Mouse (Mus musculus) ES-Bruce4 (cell line): ENCODE results near the gene Neurl1a. TPM values are rescaled to one million over a fixed set of nuclear protein-coding genes. Genes with fewer than 3 reads are reported as not detected.
A peak's percentile ranks its signal among the peaks of the same experiment; 100 is the strongest.
"Not testable (repeated sequence)": the region's sequence is repeated elsewhere in the genome, so short reads cannot be mapped to it uniquely, and the experiment has no call there.

Source experiments
- H3K27ac ChIP-seq: 2 replicates; pipeline ENCODE4 v1.5.1; 2012; ENCODE audit warnings: low read length, inconsistent platforms; ENCODE audit not compliant: insufficient read depth
- H3K27me3 ChIP-seq: 2 replicates; pipeline ENCODE4 v1.6.1; 2012; ENCODE audit warnings: mild to moderate bottlenecking, low read length, inconsistent platforms; ENCODE audit not compliant: control insufficient read depth, poor library complexity, insufficient read depth, severe bottlenecking
- H3K36me3 ChIP-seq: 2 replicates; pipeline ENCODE4 v1.6.1; 2012; ENCODE audit warnings: inconsistent platforms, mild to moderate bottlenecking, low read length, moderate library complexity; ENCODE audit not compliant: control insufficient read depth, poor library complexity, insufficient read depth, severe bottlenecking
- H3K4me1 ChIP-seq: one replicate; pipeline ENCODE4 v1.8.1; 2011; ENCODE audit warnings: low read length; ENCODE audit not compliant: control insufficient read depth, insufficient read depth
- H3K4me3 ChIP-seq: 2 replicates; pipeline ENCODE4 v1.5.1; 2011; ENCODE audit warnings: low read depth, mild to moderate bottlenecking, low read length
- H3K9ac ChIP-seq: 2 replicates; pipeline ENCODE4 v1.6.1; 2012; ENCODE audit warnings: low read depth, mild to moderate bottlenecking, inconsistent platforms; ENCODE audit not compliant: poor library complexity, severe bottlenecking
- H3K9me3 ChIP-seq: replicated peaks from 2 replicates; pipeline ENCODE4 v1.6.1; 2012; ENCODE audit warnings: mild to moderate bottlenecking, low read length, inconsistent platforms; ENCODE audit not compliant: control insufficient read depth, poor library complexity, insufficient read depth, severe bottlenecking
- CTCF ChIP-seq: IDR thresholded peaks from one replicate; pipeline ENCODE4 v1.8.1; 2011; ENCODE audit warnings: low read depth, low read length
- EP300 ChIP-seq: IDR thresholded peaks from 2 replicates; pipeline ENCODE4 v1.6.1; 2011; ENCODE audit warnings: low read depth, low read length; ENCODE audit not compliant: insufficient read depth
- POLR2A ChIP-seq: IDR thresholded peaks from one replicate; pipeline ENCODE4 v1.8.1; 2011; ENCODE audit warnings: low read length; ENCODE audit not compliant: insufficient read depth
- polyA plus RNA-seq: library from polyadenylated mRNA; stranded (reverse); fragments of >200 nt; gene quantifications from 2 replicates; pipeline ENCODE4 v1.2.4, GENCODE M21; 2011; ENCODE audit warnings: low read depth; ENCODE audit not compliant: missing spikeins, insufficient read depth, insufficient read length

Gene Neurl1a
- polyA plus RNA-seq, 1 experiment: 8.1 TPM

DNA sequence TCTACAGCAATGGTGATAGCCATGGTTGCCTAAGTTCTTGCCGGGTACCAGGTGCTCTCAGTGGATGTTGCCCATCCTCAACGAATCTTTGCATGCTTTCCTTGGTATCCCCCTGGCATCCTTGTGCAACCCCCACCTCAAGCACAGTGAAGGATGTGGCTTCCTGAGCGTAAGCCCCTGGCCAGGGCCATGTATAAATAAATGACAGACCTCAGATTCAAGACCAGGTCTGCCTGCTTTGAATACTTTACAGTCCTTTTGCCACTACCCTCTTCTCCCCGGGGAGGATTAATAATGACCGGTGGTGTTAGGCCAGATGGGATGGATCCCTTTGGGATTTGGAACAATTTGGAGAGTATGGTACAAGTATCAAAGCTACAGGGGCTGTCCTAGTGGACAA, 42.5 kb upstream of the Neurl1a start:
- Histone ChIP-seq H3K4me1 (peaks cover 13% of the 10 kb centered on the region), H3K4me3 (no peak overlapping the region; the same call in 1 of the 2 replicates), H3K27me3 (no peaks in the 10 kb centered on the region), H3K36me3 (peaks cover 3% of the 10 kb centered on the region; the same call in 1 of the 2 replicates), H3K9ac (no peak overlapping the region), H3K27ac (no peak overlapping the region), H3K9me3 (no peaks in the 10 kb centered on the region)
- TF ChIP-seq POLR2A: no peak
- no peak for TF ChIP-seq CTCF
- TF ChIP-seq EP300: no peak

DNA sequence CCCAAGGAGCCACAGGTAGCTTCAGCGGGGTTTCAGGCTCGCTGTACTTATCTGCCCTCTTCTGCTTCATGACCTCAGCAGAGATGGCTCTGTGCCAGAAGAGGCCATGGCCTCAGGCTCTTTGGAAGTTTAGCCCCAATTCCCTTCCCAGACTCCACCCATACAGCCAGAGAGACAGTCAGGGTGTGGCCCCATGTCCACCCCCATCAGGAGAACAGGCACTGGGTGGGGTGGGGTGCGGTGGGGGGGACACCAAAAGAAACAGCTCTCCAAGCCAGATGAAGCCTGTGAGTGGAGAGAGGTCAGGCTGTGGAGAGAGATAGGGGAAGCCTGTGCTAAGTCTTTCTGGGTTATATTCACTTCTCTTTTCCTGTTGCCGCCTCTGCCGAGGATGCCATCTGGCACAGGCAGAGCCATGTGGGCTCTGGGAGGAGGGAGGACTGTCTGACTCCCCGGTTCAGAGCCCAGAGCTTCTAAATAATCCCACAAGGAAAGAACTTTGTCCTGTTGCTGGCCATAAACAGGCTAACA, 41.5 kb upstream of the Neurl1a start:
- H3K36me3 ChIP-seq: no peaks in the 10 kb centered on the region
- H3K4me3 ChIP-seq: 0 out of 2 replicates have a peak overlapping the region, but pooled peaks have one; percentile 18
- H3K27me3 ChIP-seq: no peaks in the 10 kb centered on the region
- H3K4me1 ChIP-seq: peaks cover 13% of the 10 kb centered on the region
- peak overlapping the region; percentile 43 for H3K9ac ChIP-seq
- H3K9me3 ChIP-seq: no peaks in the 10 kb centered on the region
- TF ChIP-seq POLR2A (no peak), CTCF (no peak), EP300 (peak; percentile 60; the same call in 1 of the 2 replicates)
- H3K27ac ChIP-seq: 0 out of 2 replicates have a peak overlapping the region, but pooled peaks have one; percentile 3

GRCm38 (mm10) chr19:47137771-47138421, 40.7 kb upstream of the Neurl1a start, which contains the start of gene Calhm2:
Gene Calhm2, minus strand, starts transcription at chr19:47138294.
- Histone ChIP-seq H3K4me1 (peaks cover 13% of the 10 kb centered on the region), H3K4me3 (peak within 1 kb of the TSS; percentile 18), H3K27me3 (no peaks in the 10 kb centered on the region), H3K9me3 (no peaks in the 10 kb centered on the region), H3K36me3 (no peaks in the 10 kb centered on the region), H3K9ac (peak within 1 kb of the TSS; percentile 43), H3K27ac (0 out of 2 replicates have a peak within 1 kb of the TSS, but pooled peaks have one; percentile 3)
- TF ChIP-seq POLR2A: no peak

- H3K4me3 ChIP-seq, H3K27me3 ChIP-seq, H3K9ac ChIP-seq, H3K36me3 ChIP-seq, H3K9me3 ChIP-seq, H3K27ac ChIP-seq: not testable (repeated sequence)
- peaks cover 13% of the 10 kb centered on the region for H3K4me1 ChIP-seq
These were observed 39.0 kb upstream of the Neurl1a start for GRCm38 (mm10) chr19:47139611-47140010.

DNA sequence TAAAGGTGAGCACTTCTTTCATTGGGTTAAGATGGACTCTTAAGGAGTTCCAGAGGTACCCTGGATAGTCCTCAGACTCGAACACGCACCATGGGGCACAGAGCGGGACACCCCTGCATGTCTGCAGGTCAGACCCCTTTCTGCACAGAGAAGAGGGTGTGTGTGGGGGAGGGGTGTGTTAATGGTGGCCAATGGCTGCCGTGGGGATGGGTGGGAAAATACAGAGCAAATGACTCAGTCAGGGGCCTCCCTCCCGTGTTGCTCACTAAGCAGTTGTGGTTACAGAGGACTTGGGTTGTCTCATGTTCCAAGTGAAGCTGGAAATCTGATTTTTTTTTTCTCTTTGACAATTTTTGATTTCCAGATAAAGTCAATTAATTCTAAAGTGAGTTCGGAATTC, 36.2 kb upstream of the Neurl1a start:
- Histone ChIP-seq H3K4me1 (peaks cover 8% of the 10 kb centered on the region), H3K4me3 (no peak overlapping the region), H3K27me3 (no peaks in the 10 kb centered on the region), H3K36me3 (no peaks in the 10 kb centered on the region), H3K9ac (no peak overlapping the region), H3K27ac (no peak overlapping the region), H3K9me3 (no peaks in the 10 kb centered on the region)
- TF ChIP-seq EP300: no peak

DNA sequence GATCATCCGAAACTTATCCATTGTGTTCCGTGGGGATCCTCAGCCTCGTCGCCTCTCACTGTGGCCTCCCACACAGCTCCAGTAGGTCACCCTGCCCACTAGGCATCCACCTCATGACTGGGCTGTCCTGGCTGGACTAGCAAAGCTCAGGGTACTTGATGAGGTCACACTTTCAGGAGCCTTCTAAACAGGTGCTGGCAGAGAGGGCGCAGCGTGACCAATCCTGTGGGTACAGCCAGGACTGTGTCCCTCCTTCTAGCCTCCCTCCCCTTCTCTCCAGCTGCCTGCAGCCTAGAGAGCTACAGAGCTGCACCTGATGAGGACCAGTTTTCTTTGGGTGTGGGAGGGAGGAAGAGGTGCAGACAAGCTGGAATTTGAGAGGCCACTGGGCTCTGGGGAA, 34.5 kb upstream of the Neurl1a start, which contains the start of gene Calhm1:
Calhm1 (minus strand) TSS at position 101 of the 400 bp plus-strand sequence.
- Histone ChIP-seq H3K27me3 (no peaks in the 10 kb centered on the region), H3K9me3 (no peaks in the 10 kb centered on the region), H3K9ac (no peak within 1 kb of the TSS), H3K36me3 (no peaks in the 10 kb centered on the region), H3K27ac (no peak within 1 kb of the TSS), H3K4me3 (no peak within 1 kb of the TSS), H3K4me1 (peaks cover 4% of the 10 kb centered on the region)
- TF ChIP-seq EP300: no peak
- no peak for TF ChIP-seq POLR2A
- no peak for TF ChIP-seq CTCF
